In the genomic region with DNA sequence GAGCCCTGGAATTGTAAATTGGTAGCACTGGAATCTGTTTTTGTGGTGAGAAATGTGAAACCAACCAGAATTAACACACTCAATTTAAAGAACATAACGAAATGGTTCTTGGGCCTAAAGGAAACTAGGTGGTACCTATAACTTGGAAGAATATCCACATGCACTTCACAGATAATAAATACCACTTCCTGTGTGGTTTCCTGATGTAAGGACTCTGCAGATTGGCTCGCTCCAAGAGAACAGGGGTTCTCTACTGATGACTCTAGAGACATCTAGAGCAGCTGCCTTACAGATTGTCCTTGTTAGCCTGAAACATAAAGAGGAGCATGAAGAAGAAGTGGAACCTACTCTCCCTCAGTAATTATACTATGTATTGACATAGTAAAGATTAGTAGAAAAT, we compare ENCODE assay signal across 16 mouse cellular contexts.
DNase-seq lines count a peak whose midpoint lies in the region; ATAC-seq lines count a peak whose summit lies in the region.
"Had no signal": no experiment of that assay in that cellular context is flagged by ENCODE, and none has a peak within 500 bp of the region (broad histone marks: within the 10 kb centered on the region; RNA-seq: fewer than 3 reads in every experiment).

No protein-coding gene starts in this region.

- DNase-seq in 416B (ENCODE audit: low read depth): peak; percentile 55
- DNase-seq in MEL-GATA-1-ER (ENCODE audit: extremely low read depth, low read depth): peak; percentile 60
- DNase-seq in cerebellum, adult 11 months: no peak
- no peak for DNase-seq in frontal cortex, adult 2 months (ENCODE audit: extremely low spot score in 1 of 2, low spot score in 1 of 2)
- DNase-seq in adrenal gland, postnatal 25 days: no peak
- DNase-seq: adrenal gland, adult 2 months; adrenal gland, postnatal 14 days; cerebellum, adult 11-12 months; cerebellum, adult 2 months; cerebellum, adult 9-10 months; cerebellum, postnatal 10 days; cerebellum, postnatal 25 days; embryo, embryonic 11 days had no signal

- ATAC-seq in hematopoietic stem cell, adult 5-6 weeks (replicated peaks in 1 of 2; ENCODE audit: insufficient read depth in 1 of 2, low FRiP score in 2 of 2, low TSS enrichment in 1 of 2, low read depth in 1 of 2, poor library complexity in 2 of 2, severe bottlenecking in 2 of 2): peak; percentile 51 to 56; a peak in 3 of 4 replicates
- ATAC-seq: forebrain, embryonic 14.5 days; forebrain, embryonic 16.5 days had no signal

Comparison
In these comparisons a context has a peak if more than half of its experiments do, and no peak if none do; other contexts are left out.
1. DNase-seq: peak in 416B (single experiment) and MEL-GATA-1-ER (single experiment); none in cerebellum, adult 11 months (single experiment), frontal cortex, adult 2 months (0 of 2) and adrenal gland, postnatal 25 days (single experiment).